21 mouse cellular contexts compared by ENCODE assay signal in genomic region chr11:119281030-119281429, GRCm38 (mm10). TPM values are rescaled to one million over a fixed set of nuclear protein-coding genes. Genes with fewer than 3 reads are reported as not detected.
"Had no signal": no experiment of that assay in that cellular context is flagged by ENCODE, and none has a peak within 500 bp of the region (broad histone marks: within the 10 kb centered on the region; RNA-seq: fewer than 3 reads in every experiment).

No protein-coding gene starts in this region.

- H3K4me2 ChIP-seq: limb, embryonic 13.5 days; liver, embryonic 12.5 days; liver, embryonic 15.5 days; lung, embryonic 15.5 days; midbrain, embryonic 13.5 days; stomach, embryonic 15.5 days had no signal

- H3K27me3 ChIP-seq: limb, embryonic 13.5 days; liver, embryonic 12.5 days; liver, embryonic 15.5 days; lung, embryonic 15.5 days; midbrain, embryonic 13.5 days; stomach, embryonic 15.5 days had no signal

- DNase-seq: kidney, adult 2 months; kidney, postnatal 10 days; kidney, postnatal 36 days; liver; lung, adult 18-20 months; spleen, adult 18-20 months; thymus, adult 2 months; thymus, postnatal 14 days; thymus, postnatal 4 days had no signal

- H3K27ac ChIP-seq: hindbrain, postnatal 0 days; limb, embryonic 10.5 days; limb, embryonic 13.5 days; liver, embryonic 12.5 days; liver, embryonic 15.5 days; lung, embryonic 15.5 days; midbrain, embryonic 10.5 days; midbrain, embryonic 13.5 days; stomach, embryonic 15.5 days had no signal

- ATAC-seq: hindbrain, postnatal 0 days; inflammation-experienced regulatory T-cells, adult 6 months; liver, embryonic 12.5 days; midbrain, embryonic 13.5 days had no signal

- H3K9ac ChIP-seq: limb, embryonic 13.5 days; liver, embryonic 12.5 days; liver, embryonic 15.5 days; lung, embryonic 15.5 days; midbrain, embryonic 13.5 days; stomach, embryonic 15.5 days had no signal

- H3K4me3 ChIP-seq: limb, embryonic 10.5 days; limb, embryonic 13.5 days; liver, embryonic 12.5 days; liver, embryonic 15.5 days; lung, embryonic 15.5 days; megakaryocyte, embryonic 14.5 days; midbrain, embryonic 10.5 days; midbrain, embryonic 13.5 days; stomach, embryonic 15.5 days had no signal

- H3K9me3 ChIP-seq: limb, embryonic 10.5 days; limb, embryonic 13.5 days; liver, embryonic 12.5 days; liver, embryonic 15.5 days; lung, embryonic 15.5 days; megakaryocyte, embryonic 14.5 days; midbrain, embryonic 10.5 days; midbrain, embryonic 13.5 days; stomach, embryonic 15.5 days had no signal

- H3K4me1 ChIP-seq: limb, embryonic 10.5 days; liver, embryonic 12.5 days; liver, embryonic 15.5 days; midbrain, embryonic 13.5 days; stomach, embryonic 15.5 days had no signal

- H3K36me3 ChIP-seq: liver, embryonic 15.5 days had no signal

RNA-seq across cellular contexts. Expression of gene Card14, which starts 26.5 kb away (rescaled TPM):
- polyA plus RNA-seq: inflammation-experienced regulatory T-cells, adult 6 months; midbrain, embryonic 10.5 days; neural tube, embryonic 11.5 days had no signal
